Mouse (Mus musculus) MEL (cell line): ENCODE results near the gene Pparg.

Experiments
- CHD2 ChIP-seq: IDR thresholded peaks from 2 replicates; pipeline ENCODE4 v1.6.1; 2011; ENCODE audit warnings: low read length, improper control_type of control experiment
- CTCF ChIP-seq, 3 experiments: IDR thresholded peaks in 2 of 3; conservative IDR thresholded peaks in 1 of 3; 2 replicates each; pipeline ENCODE4 v1.5.1; 2011 to 2012; ENCODE audit warnings: low read length in 3 of 3, low read depth in 2 of 3, mild to moderate bottlenecking in 2 of 3, improper control_type of control experiment in 1 of 3, inconsistent platforms in 1 of 3, mixed read lengths in 1 of 3, moderate library complexity in 1 of 3; ENCODE audit not compliant: control insufficient read depth in 1 of 3, insufficient read depth in 1 of 3, poor library complexity in 1 of 3, severe bottlenecking in 1 of 3
- EP300 ChIP-seq, 2 experiments: IDR thresholded peaks; 2 replicates each; pipeline ENCODE4 v1.6.1; 2011; ENCODE audit warnings: improper control_type of control experiment in 2 of 2, low read length in 2 of 2, low read depth in 1 of 2, mild to moderate bottlenecking in 1 of 2
- GATA1 ChIP-seq: IDR thresholded peaks from 2 replicates; pipeline ENCODE4 v1.6.1; 2011; ENCODE audit warnings: low read depth, low read length, improper control_type of control experiment
- MAFK ChIP-seq: IDR thresholded peaks from 2 replicates; pipeline ENCODE4 v1.6.1; 2011; ENCODE audit warnings: low read depth, mild to moderate bottlenecking, low read length, improper control_type of control experiment, borderline replicate concordance
- MAZ ChIP-seq: IDR thresholded peaks from 2 replicates; pipeline ENCODE4 v1.6.1; 2012; ENCODE audit warnings: low read depth, mild to moderate bottlenecking, inconsistent platforms, low read length, improper control_type of control experiment
- MXI1 ChIP-seq: IDR thresholded peaks from 2 replicates; pipeline ENCODE4 v1.6.1; 2011; ENCODE audit warnings: mild to moderate bottlenecking, low read depth, low read length, improper control_type of control experiment
- MYB ChIP-seq: IDR thresholded peaks from 2 replicates; pipeline ENCODE4 v1.6.1; 2011; ENCODE audit warnings: mild to moderate bottlenecking, low read depth, low read length, improper control_type of control experiment
- POLR2A ChIP-seq, 2 experiments: IDR thresholded peaks; 2 replicates each; pipeline ENCODE4 v1.6.1; 2011 to 2012; ENCODE audit warnings: low read length in 2 of 2, mild to moderate bottlenecking in 2 of 2, control low read depth in 1 of 2, improper control_type of control experiment in 1 of 2, low read depth in 1 of 2, moderate library complexity in 1 of 2; ENCODE audit not compliant: control insufficient read depth in 1 of 2, insufficient read depth in 1 of 2, poor library complexity in 1 of 2
- POLR2AphosphoS2 ChIP-seq: IDR thresholded peaks from 2 replicates; pipeline ENCODE4 v1.6.1; 2011; ENCODE audit warnings: low read length, improper control_type of control experiment
- RCOR1 ChIP-seq: IDR thresholded peaks from 2 replicates; pipeline ENCODE4 v1.6.1; 2012; ENCODE audit warnings: low read depth, mild to moderate bottlenecking, inconsistent platforms, low read length, improper control_type of control experiment

DNA sequence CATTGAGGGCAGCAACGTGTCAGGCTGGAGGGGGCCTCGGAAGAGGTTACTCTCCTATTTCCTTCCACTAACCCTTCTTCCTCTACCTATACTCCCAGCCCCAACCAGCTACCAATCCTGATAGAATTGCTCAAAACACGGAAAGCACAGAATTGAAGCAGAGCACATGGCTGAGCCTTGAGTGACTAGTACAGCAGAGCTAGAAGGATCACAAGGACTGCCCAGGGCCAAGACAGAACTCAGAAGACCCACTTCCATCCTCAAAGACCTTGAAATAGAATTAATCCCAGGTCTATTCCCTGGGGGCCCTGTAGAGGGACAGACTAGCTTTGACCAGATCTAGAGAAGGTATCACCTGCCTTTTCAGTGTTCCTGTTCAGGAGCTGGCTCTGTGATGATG lies 120.9 kb downstream of the Pparg start:
- no peak for TF ChIP-seq POLR2AphosphoS2
- no peak for TF ChIP-seq GATA1
- no peak for TF ChIP-seq POLR2A (IDR thresholded peaks at IDR 0.05; ENCODE audit: control insufficient read depth in 1 of 2, insufficient read depth in 1 of 2, low read depth in 1 of 2, low read length in 2 of 2, poor library complexity in 1 of 2)
- TF ChIP-seq MAFK, result no peak
- 0 out of 6 replicates have a peak, but pooled peaks of 1 of the 3 experiments have one; percentile 1 for TF ChIP-seq CTCF (IDR thresholded peaks at IDR 0.05 in 2 of 3, conservative IDR thresholded peaks at IDR 0.05 in 1 of 3; ENCODE audit: control insufficient read depth in 1 of 3, insufficient read depth in 1 of 3, low read depth in 2 of 3, low read length in 3 of 3, poor library complexity in 1 of 3, severe bottlenecking in 1 of 3)
- TF ChIP-seq CHD2, result no peak
- TF ChIP-seq EP300 (IDR thresholded peaks at IDR 0.05; ENCODE audit: low read depth in 1 of 2, low read length in 2 of 2), result no peak
- no peak for TF ChIP-seq RCOR1
- no peak for TF ChIP-seq MXI1
- TF ChIP-seq MAZ, result no peak
- no peak for TF ChIP-seq MYB
